Mouse (Mus musculus) liver, postnatal 0 days (tissue): ENCODE data around the gene Shank1.

ENCODE experiments used
- CTCF ChIP-seq: sonication (generic); IDR thresholded peaks from 2 replicates; pipeline ENCODE4 v1.5.1; 2016; ENCODE audit warnings: antibody characterized with exemption, low read depth
- EP300 ChIP-seq: IDR thresholded peaks from 2 replicates; pipeline ENCODE4 v1.6.1; 2016; ENCODE audit warnings: antibody characterized with exemption, low read depth, mild to moderate bottlenecking

GRCm38 (mm10) chr7:44272546-44272945 lies 37.5 kb upstream of the Shank1 start:
- TF ChIP-seq CTCF (no peak), EP300 (no peak)
